Mouse (Mus musculus) spleen, adult 2 months (tissue): Measurements from ENCODE around the gene Cuedc2.

Experiments used
- CTCF ChIP-seq: fragments of 200-500 bp; IDR thresholded peaks from 2 replicates; pipeline ENCODE4 v1.5.1; 2011; ENCODE audit warnings: mild to moderate bottlenecking, inconsistent platforms; ENCODE audit not compliant: insufficient read depth, insufficient read length, insufficient replicate concordance; ENCODE audit errors: extremely low read depth
- POLR2A ChIP-seq: fragments of 200-500 bp; IDR thresholded peaks from 2 replicates; pipeline ENCODE4 v1.6.1; 2011; ENCODE audit warnings: low read depth, low read length, inconsistent platforms

GRCm38 (mm10) chr19:46374477-46375088, 36.1 kb upstream of the Cuedc2 start:
- TF ChIP-seq CTCF (no peak), POLR2A (no peak)
